In the genomic region with DNA sequence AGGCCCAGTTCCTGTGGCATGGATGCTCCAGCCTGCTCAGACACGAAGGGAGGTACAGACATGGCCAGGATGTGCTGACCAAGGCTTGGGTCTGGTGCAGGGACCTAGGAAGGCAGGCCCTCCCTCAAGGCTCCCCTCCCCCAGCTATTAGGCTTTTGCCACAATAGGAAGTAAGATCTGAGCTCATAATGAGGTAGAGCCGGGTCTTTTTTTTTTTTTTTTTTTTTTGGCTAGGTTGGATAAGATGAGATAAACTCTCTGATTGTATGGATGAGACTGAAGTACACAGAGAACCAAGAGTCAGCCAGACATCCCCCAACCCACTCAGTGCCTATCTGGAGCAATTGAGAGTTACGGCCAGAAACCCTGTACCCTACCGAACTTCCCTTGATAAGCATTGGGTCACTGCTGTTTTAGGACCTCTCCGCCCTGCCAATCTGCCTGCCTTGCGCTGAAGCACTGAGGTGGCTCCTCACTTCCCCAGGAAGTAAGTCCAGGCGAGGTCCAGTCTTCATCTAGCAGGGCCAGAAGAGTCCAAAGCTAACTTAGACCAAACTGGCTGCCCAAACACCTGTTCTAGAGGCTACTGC, we compare ENCODE assay signal across 9 mouse cellular contexts. TPM values are rescaled to one million over a fixed set of nuclear protein-coding genes. Genes with fewer than 3 reads are reported as not detected.
A peak's percentile ranks its signal among the peaks of the same experiment; 100 is the strongest.
DNase-seq lines count a peak whose midpoint lies in the region; ATAC-seq and TF ChIP-seq lines count a peak whose summit lies in the region.
"Had no signal": no experiment of that assay in that cellular context is flagged by ENCODE, and none has a peak within 500 bp of the region (broad histone marks: within the 10 kb centered on the region; RNA-seq: fewer than 3 reads in every experiment).

No protein-coding gene starts in this region.

- no peak for ATAC-seq in forebrain, embryonic 13.5 days
- ATAC-seq in erythroid progenitor cell, adult 5-6 weeks (replicated peaks; ENCODE audit: low FRiP score, poor library complexity, severe bottlenecking), result peak; percentile 26

- WGBS in forebrain, embryonic 10.5 days, result 89% methylated on average over 7 of the region's 7 CpGs
- 81% methylated on average over 7 of the region's 7 CpGs for WGBS in forebrain, embryonic 13.5 days
- 14% methylated on average over 7 of the region's 7 CpGs for WGBS in spleen, adult 2 months

- no peak overlapping the region for H3K4me2 ChIP-seq in forebrain, embryonic 13.5 days
- H3K4me2 ChIP-seq: neural tube, embryonic 12.5 days had no signal

- H3K9me3 ChIP-seq in forebrain, embryonic 10.5 days, result no peaks in the 10 kb centered on the region
- no peaks in the 10 kb centered on the region for H3K9me3 ChIP-seq in forebrain, embryonic 13.5 days (replicated peaks)
- H3K9me3 ChIP-seq in megakaryocyte, embryonic 14.5 days, result no peaks in the 10 kb centered on the region
- H3K9me3 ChIP-seq: neural tube, embryonic 12.5 days had no signal

- no peak for TF ChIP-seq CTCF in spleen, adult 2 months (IDR thresholded peaks at IDR 0.05; ENCODE audit: extremely low read depth, insufficient read depth, insufficient read length, insufficient replicate concordance)

- H3K36me3 ChIP-seq in forebrain, embryonic 10.5 days (replicated peaks), result peaks cover 45% of the 10 kb centered on the region
- no peaks in the 10 kb centered on the region for H3K36me3 ChIP-seq in forebrain, embryonic 13.5 days (ENCODE audit: poor library complexity, severe bottlenecking)
- peaks cover 7% of the 10 kb centered on the region for H3K36me3 ChIP-seq in spleen, adult 2 months (ENCODE audit: control insufficient read depth, insufficient read depth, low read length)
- H3K36me3 ChIP-seq in megakaryocyte, embryonic 14.5 days (replicated peaks; ENCODE audit: low read length), result peaks cover 43% of the 10 kb centered on the region

- no peaks in the 10 kb centered on the region for H3K27me3 ChIP-seq in forebrain, embryonic 10.5 days (ENCODE audit: poor library complexity, severe bottlenecking)
- H3K27me3 ChIP-seq in forebrain, embryonic 13.5 days, result no peaks in the 10 kb centered on the region
- H3K27me3 ChIP-seq in spleen, adult 2 months (ENCODE audit: control insufficient read depth, insufficient read depth, low read length), result no peaks in the 10 kb centered on the region
- H3K27me3 ChIP-seq in megakaryocyte, embryonic 14.5 days (replicated peaks), result peaks cover 11% of the 10 kb centered on the region
- H3K27me3 ChIP-seq: neural tube, embryonic 12.5 days had no signal

- H3K4me3 ChIP-seq in forebrain, embryonic 10.5 days, result no peak overlapping the region
- no peak overlapping the region for H3K4me3 ChIP-seq in forebrain, embryonic 13.5 days
- H3K4me3 ChIP-seq in spleen, adult 2 months (ENCODE audit: extremely low read depth, insufficient read depth, insufficient read length), result peak overlapping the region; percentile 64
- H3K4me3 ChIP-seq in megakaryocyte, embryonic 14.5 days (replicated peaks), result peak overlapping the region; percentile 94
- H3K4me3 ChIP-seq: neural tube, embryonic 12.5 days had no signal

- peaks cover 16% of the 10 kb centered on the region for H3K4me1 ChIP-seq in forebrain, embryonic 10.5 days
- H3K4me1 ChIP-seq in forebrain, embryonic 13.5 days, result no peaks in the 10 kb centered on the region
- peaks cover 17% of the 10 kb centered on the region; the same call in 1 of the 2 replicates for H3K4me1 ChIP-seq in spleen, adult 2 months (ENCODE audit: control insufficient read depth, insufficient read depth, insufficient read length)
- H3K4me1 ChIP-seq in megakaryocyte, embryonic 14.5 days, result peaks cover 75% of the 10 kb centered on the region
- H3K4me1 ChIP-seq: neural tube, embryonic 12.5 days had no signal

- peak overlapping the region; percentile 40; the same call in 1 of the 2 replicates for H3K27ac ChIP-seq in forebrain, embryonic 10.5 days
- no peak overlapping the region for H3K27ac ChIP-seq in forebrain, embryonic 13.5 days
- peak overlapping the region; percentile 82 for H3K27ac ChIP-seq in spleen, adult 2 months (ENCODE audit: insufficient read depth, low read length)
- H3K27ac ChIP-seq: neural tube, embryonic 12.5 days had no signal

- no peak for DNase-seq in forebrain, embryonic 10.5 days (ENCODE audit: extremely low spot score, low spot score)
- DNase-seq in spleen, adult 2 months (ENCODE audit: low read depth in 1 of 2, low spot score in 2 of 2), result no peak
- DNase-seq in spleen, adult 12 weeks (ENCODE audit: low spot score), result no peak
- no peak for DNase-seq in urinary bladder, postnatal 36 days (ENCODE audit: low spot score in 2 of 2)
- no peak for DNase-seq in embryo, embryonic 11 days

- no peak overlapping the region for H3K9ac ChIP-seq in forebrain, embryonic 13.5 days
- H3K9ac ChIP-seq: neural tube, embryonic 12.5 days had no signal

- TF ChIP-seq POLR2A in spleen, adult 2 months (IDR thresholded peaks at IDR 0.05; ENCODE audit: low read depth, low read length), result no peak

RNA-seq across cellular contexts. Expression of gene Rps6ka1, which starts 15.3 kb away (rescaled TPM):
- polyA plus RNA-seq in forebrain, embryonic 10.5 days (2016; fragmentation: Nextera tagmentation; extraction: Ambion mirVana), result 42.7 and 44.1 TPM in 2 replicates
- 14.5 and 15.2 TPM in 2 replicates for polyA plus RNA-seq in forebrain, embryonic 13.5 days (2015; fragmentation: Nextera tagmentation; extraction: Ambion mirVana)
- 76.6 and 98.9 TPM in 2 replicates for polyA plus RNA-seq in spleen, adult 2 months (2012; rRNA removed)
- total RNA-seq in erythroid progenitor cell, adult 5-6 weeks (2015; ENCODE audit: low replicate concordance), result 73.9 and 91.8 TPM in 2 replicates
- total RNA-seq in erythroid progenitor cell, adult 5-6 weeks (2017; ENCODE audit: low replicate concordance), result 77.2 and 91.8 TPM in 2 replicates
- polyA plus RNA-seq in megakaryocyte, embryonic 14.5 days (2012; ENCODE audit: insufficient read depth, low replicate concordance), result 35.6 and 41.3 TPM in 2 replicates

Comparison
In these comparisons a context has a peak if more than half of its experiments do, and no peak if none do; other contexts are left out.
1. H3K4me3 ChIP-seq: peak in spleen, adult 2 months (single experiment) and megakaryocyte, embryonic 14.5 days (single experiment); none in forebrain, embryonic 10.5 days (single experiment) and forebrain, embryonic 13.5 days (single experiment).